Mouse (Mus musculus): Measurements from ENCODE around the gene Arfgef2. TPM values are rescaled to one million over a fixed set of nuclear protein-coding genes. Genes with fewer than 3 reads are reported as not detected.

The Arfgef2 gene
- polyA plus RNA-seq (2015; fragmentation: Illumina TruSeq; extraction: RNeasy Lipid Tissue Mini Kit (QIAGEN cat#74804); ENCODE audit: insufficient read depth, low read depth, low replicate concordance): 5.0 TPM

GRCm38 (mm10) chr2:166805250-166806172, at the start of gene Arfgef2:
TSS of gene Arfgef2 (plus strand) at chr2:166805588.

GRCm38 (mm10) chr2:166792355-166792754, 13.0 kb upstream of the Arfgef2 start, which contains the start of gene Trp53rkb:
TSS of gene Trp53rkb (plus strand) at chr2:166792531.

GRCm38 (mm10) chr2:166905711-166906522, 100.5 kb downstream of the Arfgef2 start, which contains the start of gene Cse1l:
TSS of gene Cse1l (plus strand) at chr2:166906040.

Other genes with a start within 250 kb of the Arfgef2 start
- gene Prex1, start 91.8 kb upstream of the Arfgef2 start, polyA plus RNA-seq (2015; fragmentation: Illumina TruSeq; extraction: RNeasy Lipid Tissue Mini Kit (QIAGEN cat#74804); ENCODE audit: insufficient read depth, low read depth, low replicate concordance): 3.4 TPM
- gene Trp53rkb, start 13.1 kb upstream of the Arfgef2 start, polyA plus RNA-seq (2015; fragmentation: Illumina TruSeq; extraction: RNeasy Lipid Tissue Mini Kit (QIAGEN cat#74804); ENCODE audit: insufficient read depth, low read depth, low replicate concordance): 0.85 TPM
- 10.8 TPM for gene Cse1l, start 100.5 kb downstream of the Arfgef2 start, polyA plus RNA-seq (2015; fragmentation: Illumina TruSeq; extraction: RNeasy Lipid Tissue Mini Kit (QIAGEN cat#74804); ENCODE audit: insufficient read depth, low read depth, low replicate concordance)
- gene Stau1, start 190.7 kb downstream of the Arfgef2 start, polyA plus RNA-seq (2015; fragmentation: Illumina TruSeq; extraction: RNeasy Lipid Tissue Mini Kit (QIAGEN cat#74804); ENCODE audit: insufficient read depth, low read depth, low replicate concordance): 15.4 TPM
- 11.0 TPM for gene Ddx27, start 209.6 kb downstream of the Arfgef2 start, polyA plus RNA-seq (2015; fragmentation: Illumina TruSeq; extraction: RNeasy Lipid Tissue Mini Kit (QIAGEN cat#74804); ENCODE audit: insufficient read depth, low read depth, low replicate concordance)